Mouse (Mus musculus) heart, adult 2 months (tissue): ENCODE data around the gene Plau.

Experiments used
- CTCF ChIP-seq: fragments of 200-600 bp; IDR thresholded peaks from 2 replicates; pipeline ENCODE4 v1.8.1; 2022; ENCODE audit warnings: antibody characterized with exemption, mild to moderate bottlenecking, moderate library complexity
- EP300 ChIP-seq: fragments of 200-500 bp; IDR thresholded peaks from 2 replicates; pipeline ENCODE4 v1.6.1; 2011; ENCODE audit warnings: low read depth, low read length, control low read depth; ENCODE audit not compliant: insufficient read depth
- POLR2A ChIP-seq: fragments of 200-500 bp; IDR thresholded peaks from 2 replicates; pipeline ENCODE4 v1.6.1; 2011; ENCODE audit warnings: mild to moderate bottlenecking, low read depth, low read length, control low read depth; ENCODE audit not compliant: insufficient read depth

DNA sequence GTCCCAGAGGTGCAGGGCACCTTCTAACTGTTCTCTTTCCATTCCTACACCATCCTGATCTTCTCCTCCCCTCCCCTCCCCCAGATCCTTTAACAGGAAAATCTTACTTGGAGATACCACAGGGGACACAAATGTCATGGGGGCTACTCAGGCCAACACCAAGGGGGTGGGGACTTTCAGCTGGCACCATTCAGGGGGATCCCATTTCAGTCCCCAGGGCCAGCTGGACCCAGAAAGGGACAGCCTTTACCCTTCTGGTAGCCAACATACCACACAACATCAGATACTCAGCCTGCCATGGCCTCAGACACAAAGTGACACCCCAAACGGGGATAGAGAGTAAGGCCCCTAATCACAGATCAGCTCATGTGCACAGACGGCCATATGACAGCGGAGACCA lies 48.3 kb upstream of the Plau start:
- TF ChIP-seq CTCF (no peak), POLR2A (no peak), EP300 (no peak)
